Mouse (Mus musculus) gastrocnemius, postnatal 10 days (tissue): ENCODE measurements at regions not wholly inside any gene's neighbourhood (a gene's known extent, or its start where the extent isn't known, plus 50 kb on each side); places are given as distances from the start of the nearest gene placed in this dataset.
"Not testable (repeated sequence)": the region's sequence is repeated elsewhere in the genome, so short reads cannot be mapped to it uniquely, and the experiment has no call there.

Experiments
- DNase-seq: peaks from one replicate; pipeline ENCODE4 v3.0.0; 2021; ENCODE audit warnings: mixed read lengths

GRCm38 (mm10) chr1:157755015-157755649 lies 248.6 kb downstream of the Sec16b start:
- DNase-seq = no peak

DNA sequence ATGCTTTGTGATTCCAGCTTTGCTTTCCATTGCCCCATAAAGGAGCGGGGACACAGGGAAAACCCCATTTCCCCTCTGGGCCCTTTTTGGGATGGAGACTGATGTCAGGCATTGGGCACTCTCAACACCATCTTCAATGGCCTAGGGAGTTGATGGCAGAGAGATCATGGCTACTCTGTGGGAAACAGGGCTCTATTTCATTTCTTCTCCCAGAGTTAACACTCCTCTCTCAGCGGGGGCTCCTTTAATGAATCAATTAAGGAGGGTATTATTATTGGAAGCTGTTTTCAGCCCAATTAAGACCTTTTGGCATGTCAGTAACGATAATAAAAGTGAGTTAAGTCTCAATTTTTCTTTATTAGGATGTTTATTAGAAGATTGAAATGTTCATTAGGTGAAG lies 250.4 kb downstream of the Sec16b start:
- DNase-seq = no peak

DNA sequence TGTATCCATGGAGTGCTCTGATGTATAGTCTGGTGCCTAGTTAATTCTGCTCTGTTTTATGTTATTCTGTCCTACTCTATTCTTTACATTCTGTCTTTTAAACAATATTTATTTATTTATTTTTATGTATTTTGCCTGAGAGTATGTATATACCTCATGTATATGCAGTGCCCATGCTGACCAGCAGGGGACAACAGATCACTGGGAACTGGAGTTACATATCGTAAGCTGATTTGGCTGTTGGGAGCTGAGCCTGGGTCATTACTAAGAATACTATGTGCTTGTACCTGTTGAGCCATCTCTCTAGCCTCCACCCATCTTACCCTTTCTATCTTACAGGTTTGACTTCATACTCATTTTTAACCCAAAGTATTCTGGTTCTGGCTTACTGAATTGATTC lies 251.8 kb downstream of the Sec16b start:
- no peak for DNase-seq

DNA sequence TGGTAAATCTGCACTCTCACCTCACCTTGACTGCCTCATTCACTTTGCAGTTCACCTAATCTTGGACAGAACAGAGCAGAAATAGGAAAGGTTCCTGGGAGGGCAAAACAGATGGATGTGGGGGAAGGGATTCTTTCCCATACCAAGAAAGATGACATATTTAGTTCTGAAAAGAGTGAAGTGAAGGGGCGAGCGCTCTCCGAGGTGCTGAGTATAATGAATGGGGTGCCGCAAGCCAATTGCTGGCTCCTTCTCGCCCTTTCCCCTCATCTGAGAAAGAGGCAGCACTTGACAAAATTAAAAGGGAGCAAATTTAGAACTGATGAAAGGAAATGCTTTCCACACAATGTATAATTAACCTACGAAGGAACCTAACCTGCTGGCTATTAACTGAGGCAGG lies 261.7 kb downstream of the Sec16b start:
- DNase-seq = no peak

- no peak for DNase-seq
Observed at GRCm38 (mm10) chr1:157797711-157798110, 291.2 kb downstream of the Sec16b start.

DNA sequence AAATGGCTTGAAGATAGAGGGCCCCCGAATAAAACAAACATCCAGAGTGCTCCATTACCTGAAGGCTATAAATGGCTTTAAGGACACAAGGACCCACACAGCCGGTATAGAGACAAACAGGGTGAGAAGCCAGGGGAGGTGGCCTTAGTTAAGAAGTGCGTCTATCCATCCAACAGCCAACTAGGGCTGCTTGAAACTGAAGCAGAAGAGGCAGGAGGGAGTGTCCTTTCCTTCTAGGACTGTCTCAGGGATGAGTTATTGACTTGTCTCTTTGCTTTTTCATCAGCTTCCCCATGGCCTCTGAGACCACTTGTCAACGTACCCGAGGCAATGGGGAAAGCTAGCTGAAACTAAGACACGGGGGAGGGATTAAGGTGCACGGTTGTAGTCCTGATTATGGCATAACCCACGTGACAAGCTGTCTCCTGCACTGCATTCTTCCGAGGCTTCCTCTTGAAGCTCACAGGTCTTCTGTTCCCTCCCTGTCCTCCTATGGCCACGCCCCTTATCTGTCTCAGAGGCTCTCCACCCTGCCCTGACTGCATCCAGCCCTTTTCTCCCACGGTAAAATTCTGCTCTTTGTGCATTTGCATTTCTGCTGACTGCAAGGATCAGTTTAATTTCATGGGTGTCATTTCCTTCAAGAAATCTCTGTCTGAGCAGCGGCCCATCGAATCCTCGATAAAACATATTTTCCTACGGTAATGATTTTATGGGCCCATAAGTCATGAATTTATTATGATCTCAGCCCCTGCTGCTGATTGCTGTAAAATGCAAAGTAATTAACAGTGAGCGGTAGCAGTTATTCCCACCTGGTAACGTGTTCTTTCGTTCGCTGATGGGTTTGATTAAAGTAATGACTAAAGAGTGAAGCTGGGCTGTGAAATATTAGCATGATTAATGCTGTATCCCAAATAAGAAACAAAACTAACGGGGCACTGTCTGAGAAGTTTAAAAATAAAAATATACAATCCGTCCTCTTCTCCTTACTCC lies 292.3 kb downstream of the Sec16b start:
- no peak for DNase-seq

DNA sequence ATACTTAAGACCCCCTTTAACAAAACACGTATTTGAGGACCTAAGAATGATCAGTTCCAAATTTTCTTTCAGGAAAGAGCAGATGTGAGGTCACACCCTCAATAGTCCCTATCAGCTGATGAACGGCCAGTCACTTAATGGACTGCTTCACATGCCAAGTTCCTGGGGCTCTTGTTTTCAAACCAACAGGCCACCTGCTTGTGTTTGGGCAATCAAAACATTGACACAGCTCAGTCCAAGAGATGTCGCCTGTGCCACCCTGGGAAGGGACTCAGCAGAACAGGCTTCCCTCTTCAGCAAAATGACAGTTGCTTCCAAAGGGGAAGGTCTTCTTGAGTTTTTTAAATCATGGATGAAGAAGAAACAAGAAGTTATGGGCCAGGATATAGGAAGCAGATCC lies 294.6 kb downstream of the Sec16b start:
- no peak for DNase-seq

- DNase-seq = no peak
Observed at GRCm38 (mm10) chr1:157804229-157804628, 297.7 kb downstream of the Sec16b start.

GRCm38 (mm10) chr1:157806296-157806695 lies 299.8 kb downstream of the Sec16b start:
- DNase-seq = no peak

GRCm38 (mm10) chr1:157809674-157810471 lies 303.3 kb downstream of the Sec16b start:
- no peak for DNase-seq

GRCm38 (mm10) chr1:157810657-157811056 lies 304.1 kb downstream of the Sec16b start:
- DNase-seq = no peak

GRCm38 (mm10) chr1:157827966-157828365 lies 321.4 kb downstream of the Sec16b start:
- DNase-seq = no peak

DNA sequence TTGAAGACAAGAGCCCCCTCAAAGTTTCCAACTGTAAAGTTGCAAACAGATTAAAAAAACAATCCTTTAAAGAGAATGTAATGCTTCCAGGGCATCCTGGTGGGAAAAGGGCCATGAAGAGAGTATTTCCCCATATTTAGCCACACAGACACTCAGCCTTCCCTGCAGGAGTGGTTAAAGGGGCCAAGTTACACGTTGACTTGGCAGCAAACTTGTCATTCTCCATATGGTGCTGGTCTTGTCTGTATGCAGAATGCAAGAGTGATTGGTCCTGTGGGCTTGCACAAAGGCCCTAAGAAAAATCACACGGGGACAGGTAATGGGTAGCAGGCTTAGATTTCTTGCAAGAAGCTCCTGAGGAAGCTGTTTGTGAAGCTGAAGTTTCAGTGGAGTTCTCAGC lies 325.0 kb downstream of the Sec16b start:
- no peak for DNase-seq

DNA sequence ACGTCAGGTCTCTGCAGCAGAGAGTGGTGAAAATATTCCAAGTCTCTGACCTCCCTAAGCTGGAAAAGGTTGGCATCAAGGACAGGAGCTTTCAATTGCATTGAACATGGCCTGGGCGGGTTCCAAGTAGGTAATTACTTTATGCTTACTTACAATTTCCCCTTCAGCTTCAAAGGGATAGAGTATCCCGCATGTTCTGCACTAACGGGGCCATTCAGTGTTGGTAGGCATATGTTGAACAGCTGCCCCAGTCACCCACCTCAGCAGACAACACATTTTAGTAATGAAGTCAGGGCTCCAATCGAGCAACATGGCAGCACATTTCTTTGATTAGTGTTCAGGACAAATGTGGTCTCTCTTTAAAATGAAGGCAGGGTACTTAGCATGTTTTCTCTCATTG lies 366.2 kb downstream of the Sec16b start:
- no peak for DNase-seq

- no peak for DNase-seq
Observed at GRCm38 (mm10) chr1:157875006-157875405, 368.5 kb downstream of the Sec16b start.

- not testable (repeated sequence) for DNase-seq
Observed at GRCm38 (mm10) chr1:157877117-157877516, 370.6 kb downstream of the Sec16b start.

- no peak for DNase-seq
Observed at GRCm38 (mm10) chr1:157887146-157887545, 380.6 kb downstream of the Sec16b start.

- no peak for DNase-seq
Observed at GRCm38 (mm10) chr1:157888573-157888972, 382.0 kb downstream of the Sec16b start.

DNA sequence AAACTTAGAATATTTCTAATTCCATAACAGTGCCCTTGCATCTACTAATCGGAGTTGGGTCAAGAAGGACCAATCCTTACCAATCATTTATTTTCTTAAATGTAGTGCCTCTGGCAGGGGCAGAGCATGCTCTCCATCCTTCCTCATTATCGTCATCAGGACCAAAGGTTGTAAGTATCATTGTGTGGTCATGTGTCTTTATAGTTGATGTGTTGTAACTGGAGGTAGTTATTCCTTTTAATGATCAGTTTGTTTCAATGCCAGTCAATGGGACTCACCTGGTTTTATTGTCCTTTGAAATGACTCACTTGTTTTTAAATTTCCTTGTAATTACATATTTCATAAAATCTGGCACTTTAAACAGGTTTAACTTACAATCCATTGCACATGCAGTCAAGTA lies 399.6 kb downstream of the Sec16b start:
- no peak for DNase-seq

- no peak for DNase-seq
Observed at GRCm38 (mm10) chr1:157937800-157938348, 418.3 kb downstream of the Brinp2 start.

- no peak for DNase-seq
Observed at GRCm38 (mm10) chr1:157939516-157939915, 416.6 kb downstream of the Brinp2 start.

DNA sequence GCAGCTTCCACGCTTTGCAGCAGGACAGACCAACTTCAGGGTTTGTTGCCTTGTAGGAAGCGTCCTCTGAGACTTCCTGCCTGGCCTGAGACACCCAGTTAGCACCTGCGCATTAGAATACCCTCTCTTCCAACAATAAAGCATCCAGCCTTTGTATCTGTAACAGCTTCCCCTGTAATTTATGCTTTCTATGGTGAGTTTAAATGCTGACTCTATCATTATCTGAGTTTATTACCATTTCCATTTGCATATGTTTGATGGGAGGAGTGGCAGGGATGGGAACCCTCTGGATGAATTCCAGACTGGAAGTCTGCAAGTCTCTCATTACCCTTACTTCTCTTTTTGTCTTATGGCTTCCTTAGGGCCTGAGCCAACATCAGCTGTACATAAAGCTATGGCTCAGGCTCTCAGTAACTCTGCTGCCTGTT lies 415.8 kb downstream of the Brinp2 start:
- no peak for DNase-seq
